Mouse (Mus musculus): ENCODE data around the gene Abhd10. TPM values are rescaled to one million over a fixed set of nuclear protein-coding genes. Genes with fewer than 3 reads are reported as not detected.

Abhd10 gene
- total and polyA plus RNA-seq, 3 experiments: 4.0 to 23.9 (median 16.3) TPM

DNA sequence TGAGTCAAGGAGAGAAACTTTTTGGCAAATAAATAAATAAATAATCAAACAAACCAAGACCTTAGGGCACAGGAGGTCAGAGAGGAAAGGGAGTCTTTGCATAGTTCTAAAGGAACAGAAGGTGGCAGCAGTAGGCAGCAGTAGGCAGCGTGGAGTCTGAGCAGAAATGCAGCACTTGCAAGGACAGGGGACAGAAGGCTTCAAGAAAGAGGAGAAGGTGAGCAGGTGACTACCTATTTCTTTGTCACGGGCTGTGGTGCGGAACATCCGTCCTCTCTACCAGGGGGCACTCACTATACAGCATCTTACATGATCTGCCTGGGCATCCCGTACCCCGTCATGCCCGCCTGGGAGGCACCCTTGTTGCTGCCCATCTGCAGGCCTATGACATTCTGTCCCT is 31.5 kb downstream of the Abhd10 start:
- ATAC-seq (ENCODE audit: extremely low read depth, insufficient number of reproducible peaks, low FRiP score, poor library complexity, severe bottlenecking) (no peak), DNase-seq (ENCODE audit: low spot score) (no peak)
- no peak overlapping the region for H3K4me3 ChIP-seq (ENCODE audit: low read depth, low read length)
- TF ChIP-seq GATA2 (IDR thresholded peaks at IDR 0.05; ENCODE audit: borderline replicate concordance, low read depth, low read length): no peak
- TF ChIP-seq GATA1 (IDR thresholded peaks at IDR 0.05; ENCODE audit: borderline replicate concordance, low read length): no peak
- no peak for TF ChIP-seq POLR2AphosphoS5 (IDR thresholded peaks at IDR 0.05; ENCODE audit: insufficient replicate concordance, low read depth, low read length)
- no peak for TF ChIP-seq CTCF (IDR thresholded peaks at IDR 0.05; ENCODE audit: low read depth, low read length)
- no peak for TF ChIP-seq TAL1 (conservative IDR thresholded peaks at IDR 0.05; ENCODE audit: low read depth, low read length)
- peaks cover 4% of the 10 kb centered on the region; the same call in 1 of the 2 replicates for H3K27me3 ChIP-seq (ENCODE audit: insufficient read depth, low read length)
- H3K9me3 ChIP-seq (replicated peaks): no peaks in the 10 kb centered on the region
- H3K36me3 ChIP-seq (replicated peaks): no peaks in the 10 kb centered on the region
- no peaks in the 10 kb centered on the region for H3K4me1 ChIP-seq (ENCODE audit: insufficient read depth, low read depth, low read length)

DNA sequence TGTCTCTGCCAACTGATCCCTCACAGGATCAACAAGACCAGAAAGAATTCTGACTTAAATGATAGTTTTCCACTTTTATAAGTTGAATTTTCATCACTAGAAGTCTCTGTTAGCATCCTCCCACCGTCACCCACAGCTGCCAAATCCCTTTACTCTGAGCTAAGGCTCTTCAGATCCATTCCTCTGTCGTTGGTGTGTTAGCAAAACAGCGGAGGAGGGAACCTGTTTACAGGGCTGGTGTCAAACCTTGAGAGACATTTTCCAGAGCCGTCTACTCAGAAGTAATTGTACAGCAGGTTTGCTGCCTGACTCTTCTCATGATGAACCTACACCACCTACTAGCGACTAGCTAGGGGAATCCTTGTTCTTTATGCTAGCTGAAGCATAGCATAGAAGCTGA is 43.5 kb downstream of the Abhd10 start:
- Histone ChIP-seq H3K4me3 (ENCODE audit: low read depth, low read length) (no peak overlapping the region), H3K4me1 (ENCODE audit: insufficient read depth, low read depth, low read length) (no peaks in the 10 kb centered on the region), H3K27me3 (ENCODE audit: insufficient read depth, low read length) (no peaks in the 10 kb centered on the region), H3K36me3 (replicated peaks) (no peaks in the 10 kb centered on the region), H3K9me3 (replicated peaks) (no peaks in the 10 kb centered on the region)
- ATAC-seq (ENCODE audit: extremely low read depth, insufficient number of reproducible peaks, low FRiP score, poor library complexity, severe bottlenecking) (no peak), DNase-seq (ENCODE audit: low spot score) (no peak)
- TF ChIP-seq POLR2AphosphoS5 (IDR thresholded peaks at IDR 0.05; ENCODE audit: insufficient replicate concordance, low read depth, low read length) (no peak), CTCF (IDR thresholded peaks at IDR 0.05; ENCODE audit: low read depth, low read length) (no peak)

DNA sequence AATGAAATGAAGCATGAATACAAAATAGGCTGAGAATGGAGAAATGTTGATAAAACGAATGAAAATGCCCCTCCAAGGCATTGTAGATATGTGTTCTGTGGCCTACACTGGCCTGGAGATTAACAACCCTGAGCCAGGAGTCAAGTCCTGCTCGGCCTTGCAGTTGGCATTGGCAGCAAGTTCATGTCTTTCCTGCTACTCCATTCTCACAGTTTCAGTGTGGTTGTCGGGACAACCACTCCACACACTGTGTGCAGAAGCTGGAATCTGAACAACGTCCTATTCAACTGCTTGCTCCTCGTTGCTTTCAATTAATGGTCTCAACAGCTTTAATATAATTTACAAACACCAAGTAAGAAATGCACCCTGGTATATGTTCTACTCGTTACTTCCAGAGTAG is 44.8 kb downstream of the Abhd10 start:
- TF ChIP-seq GATA2 (IDR thresholded peaks at IDR 0.05; ENCODE audit: borderline replicate concordance, low read depth, low read length) (no peak), GATA1 (IDR thresholded peaks at IDR 0.05; ENCODE audit: borderline replicate concordance, low read length) (no peak), CTCF (IDR thresholded peaks at IDR 0.05; ENCODE audit: low read depth, low read length) (no peak), POLR2AphosphoS5 (IDR thresholded peaks at IDR 0.05; ENCODE audit: insufficient replicate concordance, low read depth, low read length) (no peak), TAL1 (conservative IDR thresholded peaks at IDR 0.05; ENCODE audit: low read depth, low read length) (no peak)

DNA sequence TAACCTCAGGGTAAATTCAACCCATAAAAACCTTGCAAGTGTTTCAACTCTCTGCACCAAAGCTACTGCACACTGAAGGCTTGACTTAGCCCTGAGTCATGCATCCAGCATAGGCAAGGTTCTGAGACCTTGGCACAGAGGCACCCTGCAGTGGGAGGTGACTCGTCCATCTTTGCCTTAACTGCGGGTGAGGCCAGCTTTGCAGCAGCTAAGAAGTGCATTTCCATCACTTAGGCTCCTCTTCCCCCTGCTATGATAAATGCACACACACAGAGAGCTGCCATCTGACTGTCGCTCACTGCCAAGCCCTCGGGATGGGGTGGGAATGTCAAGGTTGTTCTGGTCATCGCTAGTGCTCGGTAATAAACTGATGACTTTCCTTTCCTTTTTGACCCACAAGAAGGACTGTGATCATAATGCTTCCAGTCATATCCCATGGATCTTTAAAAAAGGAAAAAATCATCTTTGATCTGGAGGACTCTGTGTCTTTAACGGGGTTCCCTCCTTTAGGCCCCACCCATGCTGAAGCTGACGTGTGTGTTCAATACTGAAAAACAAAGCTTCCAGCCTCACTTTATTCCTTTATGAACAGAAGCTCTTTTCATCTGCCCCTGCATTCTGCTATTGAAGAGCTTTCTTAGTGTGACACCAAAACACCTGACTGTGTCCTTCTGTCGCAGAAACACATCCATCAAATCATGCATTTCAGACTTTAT is 47.2 kb downstream of the Abhd10 start:
- Histone ChIP-seq H3K36me3 (replicated peaks) (no peaks in the 10 kb centered on the region), H3K4me1 (ENCODE audit: insufficient read depth, low read depth, low read length) (no peaks in the 10 kb centered on the region), H3K9me3 (replicated peaks) (no peaks in the 10 kb centered on the region), H3K4me3 (ENCODE audit: low read depth, low read length) (no peak overlapping the region), H3K27me3 (ENCODE audit: insufficient read depth, low read length) (no peaks in the 10 kb centered on the region)
- ATAC-seq (ENCODE audit: extremely low read depth, insufficient number of reproducible peaks, low FRiP score, poor library complexity, severe bottlenecking) (no peak), DNase-seq (ENCODE audit: low spot score) (no peak)
- TF ChIP-seq CTCF (IDR thresholded peaks at IDR 0.05; ENCODE audit: low read depth, low read length) (no peak), POLR2AphosphoS5 (IDR thresholded peaks at IDR 0.05; ENCODE audit: insufficient replicate concordance, low read depth, low read length) (no peak), TAL1 (conservative IDR thresholded peaks at IDR 0.05; ENCODE audit: low read depth, low read length) (no peak), GATA2 (IDR thresholded peaks at IDR 0.05; ENCODE audit: borderline replicate concordance, low read depth, low read length) (no peak), GATA1 (IDR thresholded peaks at IDR 0.05; ENCODE audit: borderline replicate concordance, low read length) (no peak)

More for the DNA sequence above, 44.8 kb downstream of the Abhd10 start:
- Histone ChIP-seq H3K4me1 (ENCODE audit: insufficient read depth, low read depth, low read length) (no peaks in the 10 kb centered on the region), H3K9me3 (replicated peaks) (no peaks in the 10 kb centered on the region), H3K4me3 (ENCODE audit: low read depth, low read length) (no peak overlapping the region), H3K27me3 (ENCODE audit: insufficient read depth, low read length) (no peaks in the 10 kb centered on the region), H3K36me3 (replicated peaks) (no peaks in the 10 kb centered on the region)
- ATAC-seq (ENCODE audit: extremely low read depth, insufficient number of reproducible peaks, low FRiP score, poor library complexity, severe bottlenecking): no peak
- DNase-seq (ENCODE audit: low spot score): no peak

DNA sequence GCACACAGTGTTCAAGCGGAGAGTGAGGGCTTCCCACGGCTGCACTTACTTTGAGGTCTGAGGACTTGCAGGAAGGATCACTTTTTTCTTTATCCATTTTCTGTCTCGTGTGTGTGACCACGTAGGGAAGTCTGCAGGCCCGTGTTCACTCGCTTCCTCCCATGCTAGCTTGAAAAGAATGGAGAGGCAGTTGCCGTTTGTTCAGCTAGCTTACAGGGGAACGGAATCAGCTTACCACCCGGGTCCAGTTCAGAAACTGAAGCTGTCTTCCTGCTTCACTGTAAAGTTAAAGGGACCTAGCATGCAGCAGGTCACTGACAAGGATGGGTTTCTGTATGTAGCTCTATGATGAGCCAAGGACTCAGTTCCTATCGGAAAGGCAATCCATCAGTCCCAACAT is 49.2 kb downstream of the Abhd10 start, which contains the start of gene Tmprss7:
Gene Tmprss7, minus strand, starts transcription at position 101 of the 400 bp plus-strand sequence.
- Histone ChIP-seq H3K9me3 (replicated peaks) (no peaks in the 10 kb centered on the region), H3K4me3 (ENCODE audit: low read depth, low read length) (no peak within 1 kb of the TSS), H3K4me1 (ENCODE audit: insufficient read depth, low read depth, low read length) (no peaks in the 10 kb centered on the region), H3K27me3 (ENCODE audit: insufficient read depth, low read length) (no peaks in the 10 kb centered on the region), H3K36me3 (replicated peaks) (no peaks in the 10 kb centered on the region)
- TF ChIP-seq POLR2AphosphoS5 (IDR thresholded peaks at IDR 0.05; ENCODE audit: insufficient replicate concordance, low read depth, low read length) (no peak), GATA2 (IDR thresholded peaks at IDR 0.05; ENCODE audit: borderline replicate concordance, low read depth, low read length) (no peak), CTCF (IDR thresholded peaks at IDR 0.05; ENCODE audit: low read depth, low read length) (no peak), GATA1 (IDR thresholded peaks at IDR 0.05; ENCODE audit: borderline replicate concordance, low read length) (no peak), TAL1 (conservative IDR thresholded peaks at IDR 0.05; ENCODE audit: low read depth, low read length) (no peak)
- no peak for ATAC-seq (ENCODE audit: extremely low read depth, insufficient number of reproducible peaks, low FRiP score, poor library complexity, severe bottlenecking)
- no peak for DNase-seq (ENCODE audit: low spot score)

DNA sequence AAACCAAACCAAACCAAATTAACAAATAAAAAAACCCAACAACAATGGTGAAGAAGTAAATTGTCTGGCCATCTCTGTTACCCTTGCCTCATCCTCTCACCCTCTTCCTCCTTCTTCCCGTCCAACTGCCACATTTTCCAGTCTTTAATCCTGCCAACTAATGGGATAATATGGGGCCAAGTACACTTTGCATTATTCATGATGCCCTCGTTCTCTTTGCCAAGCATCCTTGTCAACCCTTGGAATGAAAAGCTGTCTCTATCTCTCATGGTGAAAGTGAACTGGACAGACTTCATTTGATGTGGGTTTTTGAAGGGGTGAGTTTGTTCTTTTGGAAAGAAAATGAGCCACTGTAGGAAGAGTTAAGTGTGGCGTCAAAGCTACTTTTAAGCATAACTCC is 49.9 kb downstream of the Abhd10 start:
- no peak overlapping the region for H3K4me3 ChIP-seq (ENCODE audit: low read depth, low read length)
- ATAC-seq (ENCODE audit: extremely low read depth, insufficient number of reproducible peaks, low FRiP score, poor library complexity, severe bottlenecking) (no peak), DNase-seq (ENCODE audit: low spot score) (no peak)
- no peaks in the 10 kb centered on the region for H3K27me3 ChIP-seq (ENCODE audit: insufficient read depth, low read length)
- TF ChIP-seq CTCF (IDR thresholded peaks at IDR 0.05; ENCODE audit: low read depth, low read length) (no peak), TAL1 (conservative IDR thresholded peaks at IDR 0.05; ENCODE audit: low read depth, low read length) (no peak)
- no peaks in the 10 kb centered on the region for H3K36me3 ChIP-seq (replicated peaks)
- no peaks in the 10 kb centered on the region for H3K9me3 ChIP-seq (replicated peaks)
- no peaks in the 10 kb centered on the region for H3K4me1 ChIP-seq (ENCODE audit: insufficient read depth, low read depth, low read length)

Data from G1E (cell line).